Mouse (Mus musculus) CH12.LX (cell line): Measurements from ENCODE around the gene Itgb2. TPM values are rescaled to one million over a fixed set of nuclear protein-coding genes. Genes with fewer than 3 reads are reported as not detected.

ENCODE experiments used
- DNase-seq: peaks from one replicate; pipeline ENCODE4 v3.0.0-alpha.2; 2013; ENCODE audit errors: extremely low read depth
- H3K27ac ChIP-seq: 2 replicates; pipeline ENCODE4 v1.5.1; 2012; ENCODE audit warnings: low read depth, mild to moderate bottlenecking, control low read depth, moderate library complexity; ENCODE audit not compliant: insufficient read depth
- H3K27me3 ChIP-seq: replicated peaks from 2 replicates; pipeline ENCODE3; 2012; ENCODE audit warnings: inconsistent platforms
- H3K36me3 ChIP-seq, 2 experiments: replicated peaks in 1 of 2; 2 replicates each; pipeline versions ENCODE3 to v1.6.1; 2012; ENCODE audit warnings: inconsistent platforms in 1 of 2, low read length in 1 of 2, mild to moderate bottlenecking in 1 of 2, mixed read lengths in 1 of 2, moderate library complexity in 1 of 2; ENCODE audit not compliant: control insufficient read depth in 1 of 2, insufficient read depth in 1 of 2
- H3K4me1 ChIP-seq, 2 experiments: 2 replicates each; pipeline ENCODE4 v1.6.1; 2012; ENCODE audit warnings: inconsistent platforms in 1 of 2, moderate library complexity in 1 of 2; ENCODE audit not compliant: insufficient read depth in 2 of 2, control insufficient read depth in 1 of 2
- H3K4me2 ChIP-seq: 2 replicates; pipeline ENCODE4 v1.6.1; 2012; ENCODE audit warnings: low read depth, mild to moderate bottlenecking, control low read depth; ENCODE audit not compliant: poor library complexity, insufficient read depth, severe bottlenecking
- H3K4me3 ChIP-seq, 3 experiments: fragments of 150-350 bp in 1 of 3; sonication (generic) in 1 of 3; replicated peaks in 1 of 3; 2 replicates each; pipeline versions ENCODE3 to v1.5.1; 2011 to 2012; ENCODE audit warnings: low read depth in 2 of 3, low read length in 2 of 3, mild to moderate bottlenecking in 2 of 3, moderate library complexity in 2 of 3, control low read depth in 1 of 3, improper control_type of control experiment in 1 of 3, inconsistent platforms in 1 of 3, mixed read lengths in 1 of 3; ENCODE audit not compliant: poor library complexity in 1 of 3
- H3K79me2 ChIP-seq: replicated peaks from 2 replicates; pipeline ENCODE4 v1.6.1; 2012; ENCODE audit warnings: mild to moderate bottlenecking, moderate library complexity; ENCODE audit not compliant: control insufficient read depth, poor library complexity, insufficient read depth, severe bottlenecking; ENCODE audit errors: extremely low read depth
- H3K9ac ChIP-seq: 2 replicates; pipeline ENCODE4 v1.6.1; 2012; ENCODE audit warnings: low read depth, mild to moderate bottlenecking, control low read depth, moderate library complexity; ENCODE audit not compliant: insufficient read depth
- H3K9me3 ChIP-seq: replicated peaks from 2 replicates; pipeline ENCODE3; 2012; ENCODE audit warnings: low read length, inconsistent platforms, mixed read lengths
- BHLHE40 ChIP-seq: IDR thresholded peaks from 2 replicates; pipeline ENCODE4 v1.6.1; 2011; ENCODE audit warnings: mild to moderate bottlenecking, low read depth, low read length, improper control_type of control experiment
- CHD1 ChIP-seq: IDR thresholded peaks from 2 replicates; pipeline ENCODE4 v1.6.1; 2012; ENCODE audit warnings: low read depth, low read length, improper control_type of control experiment, inconsistent platforms
- CHD2 ChIP-seq: IDR thresholded peaks from 2 replicates; pipeline ENCODE4 v1.6.1; 2011; ENCODE audit warnings: low read length, improper control_type of control experiment
- E2F4 ChIP-seq: IDR thresholded peaks from 2 replicates; pipeline ENCODE4 v1.6.1; 2011; ENCODE audit warnings: low read depth, low read length, improper control_type of control experiment; ENCODE audit not compliant: insufficient replicate concordance
- ELF1 ChIP-seq: IDR thresholded peaks from 2 replicates; pipeline ENCODE4 v1.6.1; 2014; ENCODE audit warnings: low read depth, mild to moderate bottlenecking, inconsistent platforms, low read length, improper control_type of control experiment
- GABPA ChIP-seq: IDR thresholded peaks from 2 replicates; pipeline ENCODE4 v1.6.1; 2012; ENCODE audit warnings: low read depth, low read length, improper control_type of control experiment, inconsistent platforms; ENCODE audit not compliant: insufficient replicate concordance
- HCFC1 ChIP-seq: IDR thresholded peaks from 2 replicates; pipeline ENCODE4 v1.6.1; 2012; ENCODE audit warnings: low read depth, mild to moderate bottlenecking, inconsistent platforms, low read length, improper control_type of control experiment
- JUND ChIP-seq: conservative IDR thresholded peaks from 2 replicates; pipeline ENCODE4 v1.6.1; 2011; ENCODE audit warnings: low read depth, low read length, improper control_type of control experiment
- KAT2A ChIP-seq: IDR thresholded peaks from 2 replicates; pipeline ENCODE4 v1.6.1; 2012; ENCODE audit warnings: low read length, improper control_type of control experiment, inconsistent platforms; ENCODE audit not compliant: insufficient replicate concordance
- MAFK ChIP-seq: IDR thresholded peaks from 2 replicates; pipeline ENCODE4 v1.6.1; 2011; ENCODE audit warnings: low read length, improper control_type of control experiment; ENCODE audit not compliant: insufficient replicate concordance
- MAX ChIP-seq: IDR thresholded peaks from 2 replicates; pipeline ENCODE4 v1.6.1; 2011; ENCODE audit warnings: low read length, improper control_type of control experiment
- MAZ ChIP-seq: IDR thresholded peaks from 2 replicates; pipeline ENCODE4 v1.6.1; 2012; ENCODE audit warnings: low read depth, mild to moderate bottlenecking, inconsistent platforms, low read length, improper control_type of control experiment, moderate library complexity
- MXI1 ChIP-seq: IDR thresholded peaks from 2 replicates; pipeline ENCODE4 v1.6.1; 2011; ENCODE audit warnings: mild to moderate bottlenecking, low read depth, low read length, improper control_type of control experiment
- MYC ChIP-seq: IDR thresholded peaks from 2 replicates; pipeline ENCODE4 v1.6.1; 2011; ENCODE audit warnings: low read depth, mild to moderate bottlenecking, improper control_type of control experiment, low read length
- NELFE ChIP-seq: IDR thresholded peaks from 2 replicates; pipeline ENCODE4 v1.6.1; 2011; ENCODE audit warnings: low read depth, low read length, improper control_type of control experiment
- NRF1 ChIP-seq: IDR thresholded peaks from 2 replicates; pipeline ENCODE4 v1.6.1; 2014; ENCODE audit warnings: low read depth, mild to moderate bottlenecking, inconsistent platforms, low read length, improper control_type of control experiment, moderate library complexity
- POLR2AphosphoS2 ChIP-seq: IDR thresholded peaks from 2 replicates; pipeline ENCODE4 v1.6.1; 2011; ENCODE audit warnings: low read depth, low read length, improper control_type of control experiment
- SMC3 ChIP-seq: IDR thresholded peaks from 2 replicates; pipeline ENCODE4 v1.6.1; 2011; ENCODE audit warnings: low read depth, low read length, improper control_type of control experiment
- TBP ChIP-seq: conservative IDR thresholded peaks from 2 replicates; pipeline ENCODE4 v1.6.1; 2011; ENCODE audit warnings: low read depth, low read length, improper control_type of control experiment
- TCF12 ChIP-seq: IDR thresholded peaks from 2 replicates; pipeline ENCODE4 v1.6.1; 2014; ENCODE audit warnings: low read depth, mild to moderate bottlenecking, inconsistent platforms, low read length, improper control_type of control experiment
- USF1 ChIP-seq: IDR thresholded peaks from 2 replicates; pipeline ENCODE4 v1.6.1; 2014; ENCODE audit warnings: low read depth, mild to moderate bottlenecking, inconsistent platforms, low read length, improper control_type of control experiment
- USF2 ChIP-seq: conservative IDR thresholded peaks from 2 replicates; pipeline ENCODE4 v1.6.1; 2011; ENCODE audit warnings: low read depth, low read length, improper control_type of control experiment
- ZC3H11A ChIP-seq: IDR thresholded peaks from 2 replicates; pipeline ENCODE4 v1.6.1; 2012; ENCODE audit warnings: low read depth, mild to moderate bottlenecking, inconsistent platforms, low read length, improper control_type of control experiment
- ZKSCAN1 ChIP-seq: IDR thresholded peaks from 2 replicates; pipeline ENCODE4 v1.6.1; 2012; ENCODE audit warnings: low read depth, inconsistent platforms, low read length, improper control_type of control experiment, borderline replicate concordance
- ZMIZ1 ChIP-seq: IDR thresholded peaks from 2 replicates; pipeline ENCODE4 v1.6.1; 2012; ENCODE audit warnings: low read depth, mild to moderate bottlenecking, inconsistent platforms, low read length, improper control_type of control experiment
- ZNF384 ChIP-seq: IDR thresholded peaks from 2 replicates; pipeline ENCODE4 v1.6.1; 2012; ENCODE audit warnings: low read depth, low read length, improper control_type of control experiment, inconsistent platforms
- dilution Hi-C: fragments of 300-500 bp; cut with MboI; formaldehyde crosslinking; loops from 2 replicates; pipeline ENCODE4 v1.14.3; 2020; ENCODE audit warnings: low sequenced_read_pairs; ENCODE audit not compliant: extremely low pct_unique_long_range_greater_than_20kb, extremely low pct_ligation_motif_present
- in situ Hi-C: fragments of 300-500 bp; cut with MboI; formaldehyde crosslinking; loops from 3 replicates; pipeline ENCODE4 v1.14.3; 2019; ENCODE audit warnings: low sequenced_read_pairs, low pct_ligation_motif_present, low pct_unique_long_range_greater_than_20kb, mixed read lengths
- polyA plus RNA-seq: library from polyadenylated mRNA; unstranded; fragments of >175 nt; gene quantifications from 2 replicates; pipeline ENCODE4 v1.2.1, GENCODE M21; 2012; ENCODE audit warnings: low read depth; ENCODE audit not compliant: insufficient read length
- total RNA-seq, 2 experiments: library from RNA; depleted of rRNA; stranded (reverse); fragments of 300-350 nt in 1 of 2; fragments of >200 nt in 1 of 2; gene quantifications; 2 replicates each; pipeline ENCODE4 v1.2.3; 2012 to 2014

Itgb2 gene
- total and polyA plus RNA-seq, 3 experiments, result 32.6 to 54.1 (median 40.2) TPM

- in situ Hi-C loops, result loop anchor here (5.0 to 10.0 kb wide), 3 partner anchors 114 to 223 kb away; partner anchors contain the start of gene Ube2g2
- H3K9ac ChIP-seq, result no peak overlapping the region
- H3K27ac ChIP-seq, result peak overlapping the region; percentile 83
- H3K9me3 ChIP-seq, result no peaks in the 10 kb centered on the region
- no peak for DNase-seq
- peaks cover 62 to 86% of the 10 kb centered on the region in 2 experiments for H3K36me3 ChIP-seq
- H3K4me3 ChIP-seq, result peak overlapping the region in 1 of 3 experiments; percentile 37
- peaks cover 41 to 89% of the 10 kb centered on the region in 2 experiments for H3K4me1 ChIP-seq
- dilution Hi-C loops, result no loop called here
- peak; percentile 82 for TF ChIP-seq BHLHE40
- no peak for TF ChIP-seq ZKSCAN1
- TF ChIP-seq MAX, result peak; percentile 37; the same call in 1 of the 2 replicates
- TF ChIP-seq CHD2, result no peak
- no peak for TF ChIP-seq ELF1
- peaks cover 22% of the 10 kb centered on the region for H3K79me2 ChIP-seq
- no peaks in the 10 kb centered on the region for H3K27me3 ChIP-seq
- peak overlapping the region; percentile 30; the same call in 1 of the 2 replicates for H3K4me2 ChIP-seq
These were observed 19.6 kb upstream of the Itgb2 start for GRCm38 (mm10) chr10:77510225-77510982.

GRCm38 (mm10) chr10:77515385-77516348 lies 14.4 kb upstream of the Itgb2 start, which contains the start of gene Fam207a:
Gene Fam207a, minus strand, starts transcription at chr10:77515785.
- peak; percentile 95 for DNase-seq
- peaks cover 21% of the 10 kb centered on the region for H3K79me2 ChIP-seq
- peak within 1 kb of the TSS; percentile 87 to 98 (median 93) for H3K4me3 ChIP-seq
- peak within 1 kb of the TSS; percentile 91 for H3K9ac ChIP-seq
- peaks cover 26 to 37% of the 10 kb centered on the region in 2 experiments for H3K36me3 ChIP-seq
- H3K9me3 ChIP-seq, result peaks cover 3% of the 10 kb centered on the region
- peaks cover 12 to 66% of the 10 kb centered on the region in 2 experiments for H3K4me1 ChIP-seq
- in situ Hi-C loops (loop anchor here (5.0 to 10.0 kb wide), 2 partner anchors 37 to 109 kb away; partner anchors contain the start of gene Ube2g2), dilution Hi-C loops (no loop called here)
- H3K4me2 ChIP-seq, result peak within 1 kb of the TSS; percentile 91
- H3K27me3 ChIP-seq, result no peaks in the 10 kb centered on the region
- peak within 1 kb of the TSS; percentile 12; the same call in 1 of the 2 replicates for H3K27ac ChIP-seq
- TF ChIP-seq ELF1 (peak; percentile 100), NELFE (peak; percentile 97), NRF1 (peak; percentile 93), KAT2A (peak; percentile 50; the same call in 1 of the 2 replicates), TCF12 (peak; percentile 84), MXI1 (peak; percentile 89), CHD2 (no peak), MAFK (no peak), GABPA (no peak), POLR2AphosphoS2 (0 out of 2 replicates have a peak, but pooled peaks have one; percentile 87), SMC3 (no peak), E2F4 (no peak), HCFC1 (peak; percentile 80), BHLHE40 (peak; percentile 26; the same call in 1 of the 2 replicates), ZMIZ1 (peak; percentile 70), USF1 (no peak), ZC3H11A (no peak), USF2 (no peak), ZKSCAN1 (no peak), MAZ (no peak), ZNF384 (no peak), TBP (0 out of 2 replicates have a peak, but pooled peaks have one; percentile 44), CHD1 (0 out of 2 replicates have a peak, but pooled peaks have one; percentile 23), MAX (peak; percentile 85), MYC (peak; percentile 75; the same call in 1 of the 2 replicates), JUND (no peak)
